Mouse (Mus musculus) layer of hippocampus, postnatal 25 days (tissue): ENCODE data around the gene 4930404N11Rik. TPM values are rescaled to one million over a fixed set of nuclear protein-coding genes. Genes with fewer than 3 reads are reported as not detected.

Experiments used
- DNase-seq, 2 experiments: peaks; one replicate each; pipeline ENCODE4 v3.0.0; 2022; ENCODE audit warnings: mixed read lengths in 2 of 2, low spot score in 1 of 2; ENCODE audit errors: extremely low spot score in 1 of 2
- total RNA-seq, 2 experiments: library from RNA; stranded (reverse); gene quantifications; 2 replicates each; pipeline ENCODE4 v1.2.3; 2021

Gene 4930404N11Rik
- total RNA-seq, 2 experiments from 2014 or later = 1.1 to 1.2 TPM

- no peak for DNase-seq
Measured at GRCm38 (mm10) chr10:81402227-81402765, 36.7 kb upstream of the 4930404N11Rik start.

DNA sequence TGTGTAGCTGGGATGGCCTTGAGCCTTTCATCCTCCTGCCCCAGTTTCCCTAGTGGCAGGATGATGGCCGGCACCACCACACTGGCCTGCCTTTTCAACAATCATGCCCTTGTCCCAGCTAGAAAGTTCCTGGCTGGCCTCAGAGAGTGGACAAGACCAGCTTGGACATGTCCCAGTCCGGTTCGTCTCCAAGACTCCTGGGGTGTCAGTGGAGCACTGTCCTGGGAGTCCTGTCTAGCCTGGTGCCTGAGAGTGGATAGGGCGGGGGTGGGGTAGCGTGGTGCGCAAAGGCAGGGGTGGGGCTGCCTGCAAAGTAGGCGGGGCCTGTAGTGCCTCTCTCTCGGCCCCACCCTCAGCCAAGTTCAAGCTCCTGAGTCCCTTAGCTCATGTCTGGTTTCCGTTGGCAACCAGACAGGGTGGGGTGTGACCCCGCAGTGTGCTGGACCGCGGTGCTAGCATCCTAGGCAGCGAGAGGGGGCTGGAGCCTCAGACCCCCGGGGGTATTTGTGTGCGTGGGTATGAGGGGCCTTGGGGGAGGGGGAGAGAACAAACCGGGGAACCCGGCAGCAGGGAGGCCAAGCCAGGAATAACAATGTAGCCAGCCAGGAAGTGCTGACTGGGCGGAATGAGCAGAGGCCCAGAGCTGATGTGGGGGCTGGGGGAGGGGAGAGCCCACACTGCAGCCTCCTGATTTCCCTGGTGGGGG, 36.1 kb upstream of the 4930404N11Rik start:
- DNase-seq = peak in 1 of 2 experiments; percentile 40

GRCm38 (mm10) chr10:81401205-81401520, 35.5 kb upstream of the 4930404N11Rik start:
- no peak for DNase-seq

GRCm38 (mm10) chr10:81400371-81401204, 35.0 kb upstream of the 4930404N11Rik start:
- no peak for DNase-seq

GRCm38 (mm10) chr10:81399798-81400308, 34.2 kb upstream of the 4930404N11Rik start:
- no peak for DNase-seq

GRCm38 (mm10) chr10:81399296-81399695, 33.7 kb upstream of the 4930404N11Rik start:
- no peak for DNase-seq

GRCm38 (mm10) chr10:81396749-81397148, 31.1 kb upstream of the 4930404N11Rik start:
- no peak for DNase-seq

- no peak for DNase-seq
Measured at GRCm38 (mm10) chr10:81395865-81396264, 30.2 kb upstream of the 4930404N11Rik start.

GRCm38 (mm10) chr10:81395127-81395526, 29.5 kb upstream of the 4930404N11Rik start:
- peak in 1 of 2 experiments; percentile 82 for DNase-seq

GRCm38 (mm10) chr10:81393456-81394063, 27.9 kb upstream of the 4930404N11Rik start:
- DNase-seq = no peak

DNA sequence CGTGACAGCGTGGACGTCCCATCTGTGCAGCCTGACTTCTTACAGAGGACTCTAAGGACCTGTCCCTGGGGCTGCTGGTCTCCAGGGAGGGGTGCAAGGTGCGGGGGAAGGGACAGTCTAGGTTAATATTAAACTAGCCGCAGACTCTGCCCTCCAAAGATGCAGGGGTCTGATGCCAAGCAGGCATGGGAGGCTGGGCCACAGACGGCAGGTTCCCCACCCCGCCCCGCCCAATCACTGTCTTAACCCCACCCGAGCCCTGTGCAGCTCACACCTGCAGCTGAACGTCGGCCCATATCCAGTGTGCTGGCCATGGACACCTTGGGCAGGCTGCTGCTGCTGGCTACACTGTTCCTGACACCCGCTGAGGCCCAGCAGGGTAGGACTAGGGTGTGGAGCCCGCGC, 27.2 kb upstream of the 4930404N11Rik start, which contains the start of gene Smim24:
Gene Smim24, plus strand, starts transcription at position 271 of the 405 bp plus-strand sequence.
- no peak for DNase-seq

GRCm38 (mm10) chr10:81392270-81392669, 26.7 kb upstream of the 4930404N11Rik start:
- DNase-seq = no peak

GRCm38 (mm10) chr10:81390678-81390965, 25.0 kb upstream of the 4930404N11Rik start:
- DNase-seq = no peak

GRCm38 (mm10) chr10:81389801-81390677, 24.4 kb upstream of the 4930404N11Rik start:
- peak; percentile 75 to 86 for DNase-seq

GRCm38 (mm10) chr10:81389373-81389772, 23.8 kb upstream of the 4930404N11Rik start:
- DNase-seq = no peak

GRCm38 (mm10) chr10:81388505-81389055, 23.0 kb upstream of the 4930404N11Rik start, which contains the start of gene Gm48552:
Gene Gm48552 (plus strand): TSS chr10:81389005.
- DNase-seq = no peak

GRCm38 (mm10) chr10:81387716-81388115, 22.1 kb upstream of the 4930404N11Rik start:
- DNase-seq = no peak

- DNase-seq = no peak
Measured at GRCm38 (mm10) chr10:81385603-81386306, 20.1 kb upstream of the 4930404N11Rik start.

DNA sequence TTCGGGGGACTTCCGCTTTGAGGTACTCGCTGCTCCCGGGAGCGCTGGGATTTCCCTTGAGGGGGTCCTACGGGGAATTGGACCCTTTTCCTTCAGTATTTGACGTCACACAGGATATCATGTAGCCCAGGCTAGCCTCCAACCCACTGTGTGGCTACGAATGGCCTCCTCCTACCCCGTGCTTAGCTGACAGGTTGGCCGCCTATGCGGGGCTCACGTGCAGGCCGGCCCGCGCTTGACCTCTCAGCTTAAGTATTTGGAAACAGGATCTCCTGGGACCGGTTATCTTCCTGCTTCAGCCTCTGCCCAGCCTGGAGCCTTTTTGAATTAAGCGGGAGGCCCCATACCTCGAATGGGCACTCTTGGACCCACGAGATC, 19.0 kb upstream of the 4930404N11Rik start:
- DNase-seq = no peak
